Mouse (Mus musculus): ENCODE results near the gene 1700123O20Rik.

Gene 1700123O20Rik

GRCm38 (mm10) chr14:54703207-54703606 lies 17.2 kb downstream of the 1700123O20Rik start:
- no peak for TF ChIP-seq GATA4 (IDR thresholded peaks at IDR 0.05; ENCODE audit: insufficient replicate concordance, low read length)

DNA sequence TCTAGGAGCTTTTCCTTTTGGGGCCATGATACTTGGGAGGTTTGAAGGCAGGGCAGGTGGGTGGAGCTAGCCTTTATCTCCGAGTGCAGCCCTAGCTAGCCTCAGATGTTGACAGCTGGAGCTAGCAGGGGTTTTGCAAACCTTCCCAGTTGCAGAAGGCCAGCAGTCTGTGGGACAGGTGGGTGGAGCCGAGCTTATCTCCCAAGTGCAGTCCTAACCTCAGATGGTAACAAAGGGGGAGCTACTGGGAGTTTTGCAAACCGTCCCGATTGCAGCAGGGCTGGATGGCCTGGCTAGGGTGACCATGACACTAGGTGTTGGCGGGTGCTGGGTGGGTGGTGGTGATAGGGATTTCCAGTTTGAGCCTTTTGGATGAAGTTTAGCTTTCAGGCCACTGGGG lies 19.8 kb downstream of the 1700123O20Rik start:
- TF ChIP-seq GATA4 (IDR thresholded peaks at IDR 0.05; ENCODE audit: insufficient replicate concordance, low read length): no peak

DNA sequence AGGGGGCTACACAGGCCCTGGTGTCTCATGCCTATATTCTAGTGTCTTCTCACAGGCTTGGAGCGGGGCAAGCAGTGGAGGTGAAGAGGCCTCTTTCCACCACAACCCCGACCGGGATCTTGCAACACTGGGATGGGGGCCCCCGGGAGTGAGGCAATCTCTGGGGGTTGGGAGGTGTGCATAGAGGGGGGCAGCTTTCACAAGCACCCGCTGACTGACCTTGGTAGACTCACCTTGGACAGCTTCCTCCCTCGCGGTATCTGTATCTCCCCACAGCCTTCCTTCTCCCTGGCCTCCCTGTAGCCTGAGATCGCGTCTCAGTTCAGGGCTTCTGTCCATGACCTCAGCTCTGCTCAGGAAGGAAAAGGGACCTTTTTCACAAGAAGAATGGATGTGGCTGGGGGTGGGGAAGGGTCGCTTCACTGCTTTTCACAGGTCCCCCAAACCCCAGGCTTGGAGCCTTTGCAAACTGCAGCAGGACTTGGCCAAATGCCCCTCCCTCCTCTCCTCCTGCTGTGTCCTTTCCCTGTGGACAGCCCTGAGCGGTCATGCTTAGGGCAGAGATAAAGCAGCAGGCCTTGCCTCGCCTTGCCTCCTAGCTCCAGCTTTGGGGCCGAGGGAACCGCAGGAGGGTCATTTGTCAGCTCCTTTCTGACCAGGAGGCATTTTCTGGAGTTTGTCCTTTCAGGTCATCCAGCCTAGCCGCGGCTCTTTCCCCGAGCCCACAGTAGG lies 20.7 kb downstream of the 1700123O20Rik start:
- no peak for TF ChIP-seq GATA4 (IDR thresholded peaks at IDR 0.05; ENCODE audit: insufficient replicate concordance, low read length)

- TF ChIP-seq GATA4 (IDR thresholded peaks at IDR 0.05; ENCODE audit: insufficient replicate concordance, low read length): no peak
Measured at GRCm38 (mm10) chr14:54709054-54709453, 23.0 kb downstream of the 1700123O20Rik start.

- TF ChIP-seq GATA4 (IDR thresholded peaks at IDR 0.05; ENCODE audit: insufficient replicate concordance, low read length): no peak
Measured at GRCm38 (mm10) chr14:54712074-54712473, 26.1 kb downstream of the 1700123O20Rik start, which contains the start of gene Cebpe. Gene Cebpe (minus strand): TSS chr14:54712174.

- no peak for TF ChIP-seq GATA4 (IDR thresholded peaks at IDR 0.05; ENCODE audit: insufficient replicate concordance, low read length)
Measured at GRCm38 (mm10) chr14:54712861-54713260, 26.8 kb downstream of the 1700123O20Rik start.

GRCm38 (mm10) chr14:54714121-54714520 lies 28.1 kb downstream of the 1700123O20Rik start:
- TF ChIP-seq GATA4 (IDR thresholded peaks at IDR 0.05; ENCODE audit: insufficient replicate concordance, low read length): no peak

DNA sequence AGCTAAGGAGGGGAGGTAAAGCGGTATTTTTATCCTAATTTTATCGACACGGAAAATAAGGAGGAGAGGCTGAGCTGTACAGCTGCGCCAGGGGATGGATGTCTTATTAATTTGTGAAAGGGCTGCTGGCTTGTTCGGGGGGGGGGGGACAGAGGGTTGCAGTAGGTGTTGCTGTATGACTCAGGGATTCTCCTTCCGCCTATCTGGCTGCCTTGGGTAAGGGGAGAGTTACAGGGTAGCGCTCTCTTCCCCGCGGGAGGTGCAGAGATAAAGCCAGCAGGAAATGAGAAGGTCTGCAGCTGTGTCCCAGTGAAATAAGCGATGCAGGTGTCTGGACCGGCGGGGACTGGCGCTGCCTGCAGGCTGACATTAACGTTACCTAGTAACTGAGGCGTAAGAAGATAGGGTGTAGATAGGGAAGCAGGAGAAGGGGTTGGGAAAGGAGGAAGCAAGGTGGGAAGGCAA lies 28.6 kb downstream of the 1700123O20Rik start:
- TF ChIP-seq GATA4 (IDR thresholded peaks at IDR 0.05; ENCODE audit: insufficient replicate concordance, low read length): no peak

DNA sequence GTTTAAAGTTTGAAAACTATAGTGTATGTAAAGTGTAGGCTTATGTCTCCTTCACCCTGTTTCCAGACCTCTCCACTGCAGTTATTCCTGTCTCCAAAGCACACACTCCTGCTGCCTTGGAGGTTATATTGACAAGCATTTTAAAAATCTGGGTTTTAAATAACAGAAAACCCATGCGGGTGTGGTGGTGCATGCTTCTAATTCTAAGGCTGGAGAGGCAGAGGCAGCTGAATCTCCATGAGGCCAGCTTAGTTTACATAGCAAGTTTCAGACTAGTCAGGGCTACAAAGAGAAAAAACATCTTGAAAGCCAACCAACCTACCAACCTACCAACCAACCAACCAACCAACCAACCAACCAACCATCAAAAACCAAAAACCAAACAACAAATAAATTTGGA lies 29.4 kb downstream of the 1700123O20Rik start:
- no peak for TF ChIP-seq GATA4 (IDR thresholded peaks at IDR 0.05; ENCODE audit: insufficient replicate concordance, low read length)

GRCm38 (mm10) chr14:54720041-54720440 lies 34.0 kb downstream of the 1700123O20Rik start:
- no peak for TF ChIP-seq GATA4 (IDR thresholded peaks at IDR 0.05; ENCODE audit: insufficient replicate concordance, low read length)

DNA sequence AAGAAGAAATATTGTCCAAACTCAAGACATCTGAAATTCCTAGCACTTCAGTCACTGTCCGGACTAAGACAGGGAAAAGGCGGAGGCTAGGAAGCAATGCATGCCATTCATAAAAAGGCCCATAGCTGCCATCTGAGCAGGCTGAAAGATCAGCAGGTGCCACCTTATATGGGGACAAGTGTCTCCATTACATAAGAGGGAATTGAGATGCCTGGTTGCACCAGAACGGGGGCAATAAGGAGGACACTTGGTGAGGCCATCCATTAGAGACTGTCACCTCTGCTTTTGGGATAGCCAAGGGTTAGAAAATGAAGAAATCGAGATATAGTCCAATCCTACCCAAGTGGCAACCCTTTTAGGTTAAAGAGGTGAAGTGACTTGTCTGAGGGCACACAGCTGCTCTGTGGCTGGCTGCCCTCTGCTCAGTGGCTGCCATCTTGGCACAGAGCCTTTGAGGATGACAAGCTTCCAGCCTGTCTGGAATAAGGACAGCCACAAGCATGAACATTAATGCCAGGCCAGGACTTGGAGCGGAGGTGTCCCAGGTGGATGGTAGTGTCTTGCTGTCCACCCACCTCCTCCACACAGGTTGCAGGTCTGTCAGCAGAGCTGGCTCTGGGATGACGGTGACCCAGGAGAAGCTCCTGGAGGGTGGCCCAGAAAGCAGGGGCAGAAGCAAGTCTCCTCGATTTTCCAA lies 34.8 kb downstream of the 1700123O20Rik start:
- no peak for TF ChIP-seq GATA4 (IDR thresholded peaks at IDR 0.05; ENCODE audit: insufficient replicate concordance, low read length)

DNA sequence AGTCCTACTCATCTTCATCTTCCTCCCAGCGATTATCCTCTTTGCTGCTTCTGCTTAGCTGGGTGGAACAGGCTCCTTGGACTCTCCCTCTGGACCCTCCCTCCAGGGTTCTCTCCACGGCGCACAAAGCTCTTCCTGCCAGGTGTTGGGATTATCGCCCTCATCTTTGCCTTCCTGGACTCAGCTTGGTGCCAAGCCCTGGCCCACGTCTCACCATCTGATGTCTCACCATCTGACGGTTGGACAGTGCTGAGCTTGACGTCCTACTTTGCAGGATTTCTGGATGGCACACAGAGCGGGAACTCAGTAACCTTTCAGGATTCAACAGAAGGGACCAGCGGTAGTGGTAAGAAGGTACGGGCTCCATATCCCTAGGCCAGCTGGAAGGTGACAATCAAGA lies 35.7 kb downstream of the 1700123O20Rik start:
- no peak for TF ChIP-seq GATA4 (IDR thresholded peaks at IDR 0.05; ENCODE audit: insufficient replicate concordance, low read length)

DNA sequence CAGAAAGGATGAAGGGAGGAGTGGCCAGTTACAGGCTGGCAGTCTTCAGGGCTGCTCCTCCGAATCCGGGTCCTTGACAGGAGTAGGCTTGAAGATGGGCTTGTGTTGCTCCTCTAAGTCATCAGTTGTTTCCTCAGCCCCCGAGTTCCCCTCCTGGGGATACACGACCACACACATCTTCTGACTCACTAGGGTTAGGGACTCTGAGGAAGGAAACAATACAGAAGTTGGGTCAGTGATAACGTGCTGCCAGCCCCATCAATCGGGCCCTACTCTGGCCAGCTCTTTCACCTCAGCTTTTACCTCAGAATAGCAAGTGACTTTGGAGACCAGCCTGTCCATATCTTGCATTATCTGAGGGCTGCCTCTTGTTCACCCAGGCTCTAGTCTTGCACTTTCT lies 38.0 kb downstream of the 1700123O20Rik start:
- TF ChIP-seq GATA4 (IDR thresholded peaks at IDR 0.05; ENCODE audit: insufficient replicate concordance, low read length): no peak

DNA sequence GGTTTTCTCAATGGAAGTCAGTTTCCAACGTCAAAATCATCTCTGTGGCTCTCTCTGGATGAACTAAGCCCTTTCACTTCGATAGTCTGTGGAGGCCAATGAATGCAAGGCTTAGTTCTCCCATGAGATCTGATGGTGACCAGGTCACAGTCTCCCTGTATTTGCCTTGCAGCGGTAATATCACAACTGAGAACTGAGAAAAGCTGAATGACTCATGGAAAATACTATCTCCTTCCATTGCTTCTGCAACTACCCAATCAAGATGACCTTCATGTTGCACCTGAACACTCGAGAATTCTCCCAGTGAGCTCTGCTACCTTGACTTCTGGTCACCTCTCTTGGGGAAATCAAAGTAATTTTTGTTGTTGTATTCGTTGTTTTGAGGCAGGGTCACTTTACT lies 41.5 kb downstream of the 1700123O20Rik start:
- TF ChIP-seq GATA4 (IDR thresholded peaks at IDR 0.05; ENCODE audit: insufficient replicate concordance, low read length): no peak

DNA sequence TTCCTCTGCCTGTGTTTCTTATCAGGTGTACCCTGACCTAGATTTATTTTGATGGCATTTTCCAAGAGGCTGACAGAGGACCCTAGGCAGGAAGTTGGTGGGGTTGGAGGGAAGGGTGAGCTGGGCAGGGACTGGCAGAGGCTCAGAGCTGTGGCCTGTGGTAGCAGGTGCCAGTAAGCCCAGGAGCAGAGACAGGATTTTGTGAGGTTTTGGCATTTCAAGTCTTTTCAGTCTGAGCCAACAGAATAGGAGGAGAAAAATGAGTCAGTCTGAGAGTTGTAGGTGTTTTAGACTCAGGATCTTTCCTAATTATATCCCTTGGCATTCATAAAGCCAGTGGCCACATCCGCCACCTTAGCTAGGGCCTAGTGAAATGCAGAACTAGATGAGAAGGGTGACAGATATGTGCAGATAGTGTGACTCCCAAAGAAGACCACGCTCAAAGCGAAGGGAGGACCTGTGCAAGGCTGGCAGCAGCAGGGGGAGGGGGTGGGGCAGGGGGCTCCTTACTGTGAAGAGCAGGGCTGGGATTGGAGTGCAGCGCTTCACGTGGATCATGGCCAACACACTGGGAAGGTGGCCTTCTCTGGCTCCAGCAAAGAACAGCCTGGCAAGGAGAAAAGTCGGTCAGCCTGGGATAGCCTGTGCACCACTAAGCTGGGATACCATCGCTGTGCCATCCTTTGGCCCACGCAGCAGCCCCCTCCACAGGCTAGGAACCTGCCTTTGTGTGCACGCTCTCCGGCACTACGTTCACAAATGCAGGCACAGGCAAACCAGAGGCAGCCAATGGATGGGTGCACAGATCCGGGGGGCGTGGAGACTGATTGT lies 43.0 kb downstream of the 1700123O20Rik start:
- TF ChIP-seq GATA4 (IDR thresholded peaks at IDR 0.05; ENCODE audit: insufficient replicate concordance, low read length): no peak
